Mouse (Mus musculus): ENCODE results near the gene Ptprz1. TPM values are rescaled to one million over a fixed set of nuclear protein-coding genes. Genes with fewer than 3 reads are reported as not detected.
A peak's percentile ranks its signal among the peaks of the same experiment; 100 is the strongest.
"Not testable (repeated sequence)": the region's sequence is repeated elsewhere in the genome, so short reads cannot be mapped to it uniquely, and the experiment has no call there.

Gene Ptprz1
- polyA plus RNA-seq, 1 experiment from 2014 or later = 16.0 TPM

DNA sequence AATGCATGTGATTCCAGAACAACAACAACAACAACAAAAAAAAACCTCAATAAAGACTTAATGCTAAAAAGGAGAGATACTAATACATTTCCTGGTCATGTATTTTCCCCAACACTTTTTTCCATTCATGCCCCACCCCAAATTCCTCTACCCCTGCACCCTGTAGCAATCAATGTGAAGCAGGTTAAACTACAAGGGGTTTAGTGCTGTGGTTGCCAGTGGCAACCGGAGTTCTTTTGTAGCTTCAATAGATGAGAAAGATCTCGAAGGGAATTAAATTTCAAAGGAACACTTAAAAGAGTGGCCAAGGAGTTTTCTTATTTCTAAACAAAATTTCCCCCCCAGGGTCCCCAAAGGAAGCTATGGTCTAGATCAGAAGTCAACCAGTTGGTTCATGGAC is 200.8 kb downstream of the Ptprz1 start:
- no peak overlapping the region for H3K27ac ChIP-seq
- WGBS = 67% methylated on average over 2 of the region's 2 CpGs
- no peaks in the 10 kb centered on the region for H3K9me3 ChIP-seq
- no peaks in the 10 kb centered on the region for H3K27me3 ChIP-seq (ENCODE audit: insufficient read depth, poor library complexity, severe bottlenecking)
- no peak for DNase-seq (ENCODE audit: low spot score)
- H3K4me3 ChIP-seq = no peak overlapping the region
- no peaks in the 10 kb centered on the region for H3K36me3 ChIP-seq
- H3K4me1 ChIP-seq (replicated peaks) = no peaks in the 10 kb centered on the region; the same call in 1 of the 2 replicates

GRCm38 (mm10) chr6:23078273-23078672 is 203.0 kb downstream of the Ptprz1 start:
- WGBS = 87% methylated on average over 2 of the region's 2 CpGs
- no peak overlapping the region for H3K27ac ChIP-seq
- H3K36me3 ChIP-seq = no peaks in the 10 kb centered on the region
- H3K27me3 ChIP-seq (ENCODE audit: insufficient read depth, poor library complexity, severe bottlenecking) = no peaks in the 10 kb centered on the region
- H3K4me1 ChIP-seq (replicated peaks) = no peaks in the 10 kb centered on the region; the same call in 1 of the 2 replicates
- H3K4me3 ChIP-seq = no peak overlapping the region
- DNase-seq (ENCODE audit: low spot score) = no peak
- H3K9me3 ChIP-seq = no peaks in the 10 kb centered on the region

GRCm38 (mm10) chr6:23079991-23080680 is 204.8 kb downstream of the Ptprz1 start:
- Histone ChIP-seq H3K9me3 (no peaks in the 10 kb centered on the region), H3K36me3 (no peaks in the 10 kb centered on the region), H3K27ac (no peak overlapping the region), H3K27me3 (ENCODE audit: insufficient read depth, poor library complexity, severe bottlenecking) (no peaks in the 10 kb centered on the region), H3K4me3 (no peak overlapping the region), H3K4me1 (replicated peaks) (no peaks in the 10 kb centered on the region; the same call in 1 of the 2 replicates)
- 65% methylated on average over 3 of the region's 3 CpGs for WGBS
- peak; percentile 5 for DNase-seq (ENCODE audit: low spot score)

GRCm38 (mm10) chr6:23084587-23085421 is 209.5 kb downstream of the Ptprz1 start:
- no peak overlapping the region for H3K4me3 ChIP-seq
- DNase-seq (ENCODE audit: low spot score) = no peak
- H3K27ac ChIP-seq = no peak overlapping the region
- no peaks in the 10 kb centered on the region for H3K9me3 ChIP-seq
- no peaks in the 10 kb centered on the region for H3K27me3 ChIP-seq (ENCODE audit: insufficient read depth, poor library complexity, severe bottlenecking)
- H3K36me3 ChIP-seq = no peaks in the 10 kb centered on the region
- no peaks in the 10 kb centered on the region; the same call in 1 of the 2 replicates for H3K4me1 ChIP-seq (replicated peaks)
- WGBS = 86% methylated on average over 5 of the region's 5 CpGs

- H3K4me1 ChIP-seq (replicated peaks); H3K27ac ChIP-seq; H3K4me3 ChIP-seq; DNase-seq (ENCODE audit: low spot score); H3K9me3 ChIP-seq; H3K36me3 ChIP-seq; H3K27me3 ChIP-seq (ENCODE audit: insufficient read depth, poor library complexity, severe bottlenecking): not testable (repeated sequence)
- 65% methylated on average over 4 of the region's 4 CpGs for WGBS
Observed at GRCm38 (mm10) chr6:23089292-23089691, 214.0 kb downstream of the Ptprz1 start.

DNA sequence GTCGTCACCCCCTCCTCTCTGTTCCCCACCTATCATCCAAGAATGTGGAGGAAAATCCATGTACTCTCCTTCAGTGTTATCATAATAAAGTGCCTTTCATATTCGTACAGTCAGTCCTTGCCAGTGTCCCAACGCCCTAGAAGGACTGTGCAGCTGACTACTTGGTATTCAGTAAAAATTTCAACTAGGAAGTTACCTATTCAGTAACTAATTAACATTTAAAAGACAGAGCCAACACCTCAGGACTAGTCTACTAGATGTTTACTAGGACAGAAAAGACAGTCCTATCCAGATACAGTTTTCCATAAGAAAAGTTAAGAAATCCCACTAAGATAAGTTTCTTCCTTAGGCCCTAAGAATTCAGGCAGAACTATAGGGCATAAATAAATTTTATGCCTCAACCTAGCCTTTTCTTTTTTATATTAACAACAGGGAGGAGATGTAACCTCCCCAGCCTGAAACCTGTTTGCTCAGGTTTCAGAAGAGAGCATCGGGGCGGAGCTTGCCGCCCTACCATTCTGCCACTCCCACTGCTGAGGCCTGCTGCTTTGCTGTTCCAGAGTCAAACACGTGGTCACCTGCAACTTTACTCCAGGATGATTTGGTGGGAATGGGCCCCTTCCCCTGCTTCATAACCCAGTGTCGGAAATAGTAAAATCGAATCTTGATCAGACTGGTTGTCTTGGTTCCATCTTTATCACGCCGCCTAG is 215.2 kb downstream of the Ptprz1 start:
- not testable (repeated sequence) for H3K36me3 ChIP-seq; H3K9me3 ChIP-seq; H3K4me1 ChIP-seq (replicated peaks); H3K27ac ChIP-seq; DNase-seq (ENCODE audit: low spot score); H3K27me3 ChIP-seq (ENCODE audit: insufficient read depth, poor library complexity, severe bottlenecking); H3K4me3 ChIP-seq
- 91% methylated on average over 11 of the region's 11 CpGs for WGBS

Data from hindbrain, embryonic 10.5 days (tissue).